Mouse (Mus musculus): ENCODE measurements around the gene Shd.

DNA sequence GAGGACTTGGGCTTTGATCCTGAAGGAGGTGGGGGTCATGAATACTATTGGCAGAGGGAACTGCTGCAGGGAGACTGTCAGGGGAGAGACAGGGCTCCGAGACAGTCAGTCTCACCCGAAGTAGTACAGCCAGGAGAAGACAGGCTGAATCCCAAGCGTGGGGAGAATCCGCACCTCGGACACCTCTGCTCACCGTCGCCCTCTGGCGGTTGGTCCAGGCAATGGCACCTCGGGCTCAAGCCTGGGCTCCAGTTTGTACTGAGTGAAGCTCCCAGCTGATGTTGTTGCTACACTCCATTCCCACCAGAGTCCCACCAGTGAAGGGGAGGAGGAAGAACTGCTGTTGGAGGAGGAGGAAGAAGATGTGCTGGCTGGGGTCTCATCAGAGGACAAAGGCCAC is 40.4 kb downstream of the Shd start:
- TF ChIP-seq CTCF (IDR thresholded peaks at IDR 0.05; ENCODE audit: low read depth, low read length) (peak; percentile 95), EP300 (IDR thresholded peaks at IDR 0.05; ENCODE audit: insufficient read depth, low read depth, low read length) (no peak), POLR2A (IDR thresholded peaks at IDR 0.05; ENCODE audit: insufficient read depth, low read length) (no peak)

Measured in ES-Bruce4 (cell line).